Comparison of ENCODE assay signal across 21 mouse cellular contexts in genomic region chr17:45518766-45519475, GRCm38 (mm10). TPM values are rescaled to one million over a fixed set of nuclear protein-coding genes. Genes with fewer than 3 reads are reported as not detected.
DNase-seq lines count a peak whose midpoint lies in the region; ATAC-seq lines count a peak whose summit lies in the region.
"Had no signal": no experiment of that assay in that cellular context is flagged by ENCODE, and none has a peak within 500 bp of the region (broad histone marks: within the 10 kb centered on the region; RNA-seq: fewer than 3 reads in every experiment).

No protein-coding gene starts in this region.

- no peak overlapping the region for H3K9ac ChIP-seq in forebrain, embryonic 13.5 days
- H3K9ac ChIP-seq in neural tube, embryonic 14.5 days (replicated peaks; ENCODE audit: low read depth, low read length): 0 out of 2 replicates have a peak overlapping the region, but pooled peaks have one; percentile 2
- H3K9ac ChIP-seq: embryonic facial prominence, embryonic 12.5 days had no signal

- H3K4me3 ChIP-seq in forebrain, embryonic 13.5 days: no peak overlapping the region
- H3K4me3 ChIP-seq in forebrain, embryonic 10.5 days: no peak overlapping the region
- no peak overlapping the region for H3K4me3 ChIP-seq in neural tube, embryonic 14.5 days (ENCODE audit: low read depth, low read length)
- H3K4me3 ChIP-seq: embryonic facial prominence, embryonic 12.5 days had no signal

- peaks cover 15% of the 10 kb centered on the region for H3K4me1 ChIP-seq in forebrain, embryonic 13.5 days
- peaks cover 21% of the 10 kb centered on the region for H3K4me1 ChIP-seq in forebrain, embryonic 10.5 days
- no peaks in the 10 kb centered on the region for H3K4me1 ChIP-seq in neural tube, embryonic 14.5 days (ENCODE audit: control insufficient read depth, insufficient read depth, low read length)

- no peaks in the 10 kb centered on the region for H3K27me3 ChIP-seq in forebrain, embryonic 13.5 days
- peaks cover 13% of the 10 kb centered on the region for H3K27me3 ChIP-seq in forebrain, embryonic 10.5 days (ENCODE audit: poor library complexity, severe bottlenecking)
- no peaks in the 10 kb centered on the region for H3K27me3 ChIP-seq in neural tube, embryonic 14.5 days (ENCODE audit: control insufficient read depth, insufficient read depth, low read length)

- DNase-seq in forebrain, embryonic 10.5 days (ENCODE audit: extremely low spot score, low spot score): no peak
- DNase-seq in neural tube, embryonic 10.5 days (ENCODE audit: extremely low spot score, low spot score): no peak
- peak; percentile 89 to 91 for DNase-seq in cerebellum, postnatal 14 days
- DNase-seq in embryo, embryonic 10.5 days (ENCODE audit: low spot score): no peak
- DNase-seq in adrenal gland, adult 8-10 months: no peak
- DNase-seq: gastrocnemius, postnatal 14 days; heart, postnatal 10 days; kidney, adult 8-10 months; kidney, postnatal 25 days; lung, adult 18-20 months; thymus, adult 2 months had no signal

- H3K27ac ChIP-seq in forebrain, embryonic 13.5 days: peak overlapping the region; percentile 35
- H3K27ac ChIP-seq in forebrain, embryonic 10.5 days: no peak overlapping the region
- no peak overlapping the region for H3K27ac ChIP-seq in neural tube, embryonic 14.5 days (ENCODE audit: low read depth, low read length)
- H3K27ac ChIP-seq: embryonic facial prominence, embryonic 12.5 days had no signal

- no peak overlapping the region for H3K4me2 ChIP-seq in forebrain, embryonic 13.5 days
- H3K4me2 ChIP-seq in neural tube, embryonic 14.5 days (ENCODE audit: low read depth, low read length): no peak overlapping the region
- H3K4me2 ChIP-seq: embryonic facial prominence, embryonic 12.5 days had no signal

- no peak for ATAC-seq in forebrain, embryonic 13.5 days
- ATAC-seq in neural tube, embryonic 14.5 days (ENCODE audit: low read depth): no peak
- ATAC-seq in megakaryocyte-erythroid progenitor cell, adult 5-6 weeks (replicated peaks; ENCODE audit: low FRiP score, low TSS enrichment, poor library complexity, severe bottlenecking): no peak
- ATAC-seq: CD4-positive, CD25-positive, alpha-beta regulatory T cell, adult 4 months; inflammation-experienced regulatory T-cells, adult 6 months had no signal

- H3K36me3 ChIP-seq in forebrain, embryonic 13.5 days (ENCODE audit: poor library complexity, severe bottlenecking): peaks cover 44% of the 10 kb centered on the region
- peaks cover 61% of the 10 kb centered on the region for H3K36me3 ChIP-seq in forebrain, embryonic 10.5 days (replicated peaks)
- 0 out of 2 replicates have a peak, but pooled peaks cover 4% of the 10 kb centered on the region for H3K36me3 ChIP-seq in neural tube, embryonic 14.5 days (ENCODE audit: control insufficient read depth, insufficient read depth, low read length)

- no peaks in the 10 kb centered on the region for H3K9me3 ChIP-seq in forebrain, embryonic 13.5 days (replicated peaks)
- H3K9me3 ChIP-seq in forebrain, embryonic 10.5 days: no peaks in the 10 kb centered on the region
- H3K9me3 ChIP-seq in neural tube, embryonic 14.5 days (ENCODE audit: control insufficient read depth, low read length): no peaks in the 10 kb centered on the region
- H3K9me3 ChIP-seq: embryonic facial prominence, embryonic 12.5 days; G1E had no signal

- WGBS in forebrain, embryonic 13.5 days: 85% methylated on average over 12 of the region's 12 CpGs
- WGBS in forebrain, embryonic 10.5 days: 90% methylated on average over 12 of the region's 12 CpGs
- 75% methylated on average over 12 of the region's 12 CpGs for WGBS in neural tube, embryonic 14.5 days

RNA-seq across cellular contexts. Expression of gene Tcte1, which starts 4.3 kb away (rescaled TPM):
- 2.1 and 3.1 TPM in 2 replicates for polyA plus RNA-seq in forebrain, embryonic 13.5 days (2015; fragmentation: Nextera tagmentation; extraction: Ambion mirVana)
- polyA plus RNA-seq in forebrain, embryonic 10.5 days (2016; fragmentation: Nextera tagmentation; extraction: Ambion mirVana): 1.1 and 1.3 TPM in 2 replicates
- polyA plus RNA-seq in neural tube, embryonic 14.5 days (2014; fragmentation: Nextera tagmentation; extraction: Ambion mirVana): 3.2 and 4.2 TPM in 2 replicates
- total RNA-seq in adrenal gland, adult 8-10 months (2022): not detected
- total RNA-seq in megakaryocyte-erythroid progenitor cell, adult 5-6 weeks (2014; fragmentation: Nextera tagmentation): not detected in 2 replicates
- total RNA-seq in megakaryocyte-erythroid progenitor cell, adult 5-6 weeks (2017): not detected in 2 replicates
- total RNA-seq: G1E; gastrocnemius, postnatal 14 days; heart, adult 8-10 months; heart, postnatal 10 days; liver, adult 2 months had no signal
- polyA plus RNA-seq: CD4-positive, CD25-positive, alpha-beta regulatory T cell, adult 4 months; G1E; inflammation-experienced regulatory T-cells, adult 6 months; liver, adult 2 months had no signal

RNA-seq across cellular contexts. Expression of gene Aars2, which starts 12.3 kb away (rescaled TPM):
- polyA plus RNA-seq in forebrain, embryonic 13.5 days (2015; fragmentation: Nextera tagmentation; extraction: Ambion mirVana): 16.8 and 19.0 TPM in 2 replicates
- 33.9 and 35.1 TPM in 2 replicates for polyA plus RNA-seq in forebrain, embryonic 10.5 days (2016; fragmentation: Nextera tagmentation; extraction: Ambion mirVana)
- polyA plus RNA-seq in neural tube, embryonic 14.5 days (2014; fragmentation: Nextera tagmentation; extraction: Ambion mirVana): 14.0 and 15.3 TPM in 2 replicates
- 10 to 100 TPM; 18.1 to 23.7 (median 19.0) TPM for total RNA-seq in adrenal gland, adult 8-10 months (2022)
- total RNA-seq in megakaryocyte-erythroid progenitor cell, adult 5-6 weeks (2014; fragmentation: Nextera tagmentation): 17.5 and 20.6 TPM in 2 replicates
- 9.8 and 13.4 TPM in 2 replicates for total RNA-seq in megakaryocyte-erythroid progenitor cell, adult 5-6 weeks (2017)

RNA-seq across cellular contexts. Expression of gene Tmem151b, which starts 30.6 kb away (rescaled TPM):
- 23.1 and 26.2 TPM in 2 replicates for polyA plus RNA-seq in forebrain, embryonic 13.5 days (2015; fragmentation: Nextera tagmentation; extraction: Ambion mirVana)
- 4.8 and 6.3 TPM in 2 replicates for polyA plus RNA-seq in forebrain, embryonic 10.5 days (2016; fragmentation: Nextera tagmentation; extraction: Ambion mirVana)
- polyA plus RNA-seq in neural tube, embryonic 14.5 days (2014; fragmentation: Nextera tagmentation; extraction: Ambion mirVana): 14.3 and 15.0 TPM in 2 replicates
- total RNA-seq in adrenal gland, adult 8-10 months (2022): under 1 TPM; 0.09 to 0.17 (median 0.14) TPM
- not detected in 2 replicates for total RNA-seq in megakaryocyte-erythroid progenitor cell, adult 5-6 weeks (2014; fragmentation: Nextera tagmentation)
- not detected in 2 replicates for total RNA-seq in megakaryocyte-erythroid progenitor cell, adult 5-6 weeks (2017)
- total RNA-seq: liver, adult 2 months had no signal
- polyA plus RNA-seq: G1E had no signal

RNA-seq across cellular contexts. Expression of gene Nfkbie, which starts 36.6 kb away (rescaled TPM):
- 5.1 TPM in 2 replicates for polyA plus RNA-seq in forebrain, embryonic 13.5 days (2015; fragmentation: Nextera tagmentation; extraction: Ambion mirVana)
- polyA plus RNA-seq in forebrain, embryonic 10.5 days (2016; fragmentation: Nextera tagmentation; extraction: Ambion mirVana): 6.6 and 6.9 TPM in 2 replicates
- polyA plus RNA-seq in neural tube, embryonic 14.5 days (2014; fragmentation: Nextera tagmentation; extraction: Ambion mirVana): 4.2 and 4.9 TPM in 2 replicates
- 1 to 10 TPM; 4.2 to 6.4 (median 5.6) TPM for total RNA-seq in adrenal gland, adult 8-10 months (2022)
- total RNA-seq in megakaryocyte-erythroid progenitor cell, adult 5-6 weeks (2014; fragmentation: Nextera tagmentation): 4.2 and 6.0 TPM in 2 replicates
- total RNA-seq in megakaryocyte-erythroid progenitor cell, adult 5-6 weeks (2017): 3.2 and 3.9 TPM in 2 replicates

RNA-seq across cellular contexts. Expression of gene Spats1, which starts 43.7 kb away (rescaled TPM):
- 1.2 and 1.5 TPM in 2 replicates for polyA plus RNA-seq in forebrain, embryonic 13.5 days (2015; fragmentation: Nextera tagmentation; extraction: Ambion mirVana)
- 0.48 and 0.50 TPM in 2 replicates for polyA plus RNA-seq in forebrain, embryonic 10.5 days (2016; fragmentation: Nextera tagmentation; extraction: Ambion mirVana)
- polyA plus RNA-seq in neural tube, embryonic 14.5 days (2014; fragmentation: Nextera tagmentation; extraction: Ambion mirVana): 2.6 and 2.8 TPM in 2 replicates
- total RNA-seq in adrenal gland, adult 8-10 months (2022): under 1 TPM in 2 of 4 experiments, not detected in 2; 0.17 to 0.24 TPM
- not detected in 2 replicates for total RNA-seq in megakaryocyte-erythroid progenitor cell, adult 5-6 weeks (2014; fragmentation: Nextera tagmentation)
- total RNA-seq in megakaryocyte-erythroid progenitor cell, adult 5-6 weeks (2017): not detected in 2 replicates
- total RNA-seq: liver, adult 2 months had no signal
- polyA plus RNA-seq: G1E; liver, adult 2 months; small intestine, adult 2 months had no signal

Comparison
In these comparisons a context has a peak if more than half of its experiments do, and no peak if none do; other contexts are left out.
1. DNase-seq: peak in cerebellum, postnatal 14 days (2 of 2); none in forebrain, embryonic 10.5 days (single experiment), neural tube, embryonic 10.5 days (single experiment), embryo, embryonic 10.5 days (single experiment) and adrenal gland, adult 8-10 months (single experiment).